Mouse (Mus musculus) hindbrain, embryonic 15.5 days (tissue): Measurements from ENCODE around the gene Cttnbp2nl. TPM values are rescaled to one million over a fixed set of nuclear protein-coding genes. Genes with fewer than 3 reads are reported as not detected.

ENCODE experiments used
- ATAC-seq: fragments of 200-750 bp; cut with Nextera tagmentation; 2 replicates; pipeline ENCODE4 v1.8.0; 2017; ENCODE audit warnings: low read depth, moderate number of reproducible peaks, moderate TSS enrichment; ENCODE audit not compliant: low FRiP score
- H3K27ac ChIP-seq: fragments of 300-500 bp; sonication (generic); replicated peaks from 2 replicates; pipeline ENCODE4 v1.5.1; 2015; ENCODE audit warnings: mild to moderate bottlenecking, inconsistent platforms
- H3K27me3 ChIP-seq: fragments of 300-500 bp; sonication (generic); 2 replicates; pipeline ENCODE4 v1.6.1; 2015; ENCODE audit warnings: control low read depth, inconsistent platforms
- H3K36me3 ChIP-seq: fragments of 300-500 bp; sonication (generic); 2 replicates; pipeline ENCODE4 v1.6.1; 2015; ENCODE audit warnings: control low read depth, inconsistent platforms
- H3K4me1 ChIP-seq: fragments of 300-500 bp; sonication (generic); replicated peaks from 2 replicates; pipeline ENCODE4 v1.6.1; 2015; ENCODE audit warnings: control low read depth, inconsistent platforms
- H3K4me2 ChIP-seq: fragments of 300-500 bp; sonication (generic); 2 replicates; pipeline ENCODE4 v1.6.1; 2015; ENCODE audit warnings: moderate library complexity, mild to moderate bottlenecking, inconsistent platforms
- H3K4me3 ChIP-seq: fragments of 300-500 bp; sonication (generic); 2 replicates; pipeline ENCODE4 v1.5.1; 2015; ENCODE audit warnings: mild to moderate bottlenecking, inconsistent platforms
- H3K9ac ChIP-seq: fragments of 300-500 bp; sonication (generic); 2 replicates; pipeline ENCODE4 v1.6.1; 2015; ENCODE audit warnings: inconsistent platforms
- H3K9me3 ChIP-seq: fragments of 300-500 bp; sonication (generic); 2 replicates; pipeline ENCODE4 v1.6.1; 2016; ENCODE audit warnings: control low read depth, inconsistent platforms
- WGBS: fragments of 180-500 bp; shearing (Covaris S2); methylation state at CpG from one replicate; pipeline ENCODE4 v1.1.7; 2015; 5-methylcytosine and 5-hydroxymethylcytosine counted together
- polyA plus RNA-seq: library from polyadenylated mRNA; unstranded; fragments of >200 nt; fragmentation: Nextera tagmentation; extraction: Ambion mirVana; gene quantifications from 2 replicates; pipeline ENCODE4 v1.2.1, GENCODE M21; 2015

Gene Cttnbp2nl
- polyA plus RNA-seq, 1 experiment from 2014 or later, result 47.4 TPM

- Histone ChIP-seq H3K9me3 (no peaks in the 10 kb centered on the region), H3K4me3 (no peak overlapping the region), H3K27ac (no peak overlapping the region), H3K36me3 (peaks cover 59% of the 10 kb centered on the region), H3K27me3 (no peaks in the 10 kb centered on the region), H3K9ac (no peak overlapping the region), H3K4me1 (peaks cover 3% of the 10 kb centered on the region; the same call in 1 of the 2 replicates), H3K4me2 (no peak overlapping the region)
- no peak for ATAC-seq
- 86% methylated on average over 10 of the region's 10 CpGs for WGBS
Observed at GRCm38 (mm10) chr3:105036281-105036847, 16.6 kb downstream of the Cttnbp2nl start.

GRCm38 (mm10) chr3:105023371-105024005 is 29.5 kb downstream of the Cttnbp2nl start:
- Histone ChIP-seq H3K4me3 (no peak overlapping the region), H3K36me3 (peaks cover 10% of the 10 kb centered on the region; the same call in 1 of the 2 replicates), H3K9me3 (no peaks in the 10 kb centered on the region), H3K27me3 (no peaks in the 10 kb centered on the region), H3K9ac (no peak overlapping the region), H3K4me1 (no peaks in the 10 kb centered on the region), H3K27ac (0 out of 2 replicates have a peak overlapping the region, but pooled peaks have one; percentile 11), H3K4me2 (no peak overlapping the region)
- 86% methylated on average over 10 of the region's 10 CpGs for WGBS
- no peak for ATAC-seq

GRCm38 (mm10) chr3:105019826-105020692 is 32.9 kb downstream of the Cttnbp2nl start:
- WGBS, result 58% methylated on average over 12 of the region's 12 CpGs
- peaks cover 6% of the 10 kb centered on the region; the same call in 1 of the 2 replicates for H3K4me1 ChIP-seq

GRCm38 (mm10) chr3:105018783-105019105 is 34.2 kb downstream of the Cttnbp2nl start:
- H3K4me1 ChIP-seq, result peaks cover 6% of the 10 kb centered on the region; the same call in 1 of the 2 replicates
- no peak for ATAC-seq
- no peak overlapping the region for H3K4me3 ChIP-seq
- 94% methylated on average over 6 of the region's 6 CpGs for WGBS
- H3K27me3 ChIP-seq, result no peaks in the 10 kb centered on the region
- H3K9ac ChIP-seq, result no peak overlapping the region
- H3K27ac ChIP-seq, result peak overlapping the region; percentile 42; the same call in 1 of the 2 replicates
- H3K36me3 ChIP-seq, result no peaks in the 10 kb centered on the region
- H3K9me3 ChIP-seq, result no peaks in the 10 kb centered on the region
- H3K4me2 ChIP-seq, result no peak overlapping the region

More at GRCm38 (mm10) chr3:105019826-105020692, 32.9 kb downstream of the Cttnbp2nl start:
- Histone ChIP-seq H3K27ac (0 out of 2 replicates have a peak overlapping the region, but pooled peaks have one; percentile 12), H3K9ac (no peak overlapping the region), H3K9me3 (no peaks in the 10 kb centered on the region), H3K4me2 (no peak overlapping the region), H3K4me3 (no peak overlapping the region), H3K36me3 (no peaks in the 10 kb centered on the region), H3K27me3 (no peaks in the 10 kb centered on the region)
- no peak for ATAC-seq

- no peak for ATAC-seq
- Histone ChIP-seq H3K36me3 (no peaks in the 10 kb centered on the region), H3K9ac (no peak overlapping the region), H3K9me3 (no peaks in the 10 kb centered on the region), H3K4me1 (peaks cover 6% of the 10 kb centered on the region; the same call in 1 of the 2 replicates), H3K27me3 (no peaks in the 10 kb centered on the region), H3K4me2 (no peak overlapping the region), H3K27ac (peak overlapping the region; percentile 42; the same call in 1 of the 2 replicates), H3K4me3 (no peak overlapping the region)
- 92% methylated on average over 10 of the region's 10 CpGs for WGBS
Observed at GRCm38 (mm10) chr3:105018085-105018782, 34.7 kb downstream of the Cttnbp2nl start.

- Histone ChIP-seq H3K4me3 (no peak overlapping the region), H3K9me3 (no peaks in the 10 kb centered on the region), H3K27ac (0 out of 2 replicates have a peak overlapping the region, but pooled peaks have one; percentile 5), H3K27me3 (no peaks in the 10 kb centered on the region), H3K9ac (no peak overlapping the region), H3K4me1 (peaks cover 6% of the 10 kb centered on the region; the same call in 1 of the 2 replicates), H3K4me2 (no peak overlapping the region), H3K36me3 (no peaks in the 10 kb centered on the region)
- ATAC-seq, result no peak
- 90% methylated on average over 8 of the region's 8 CpGs for WGBS
Observed at GRCm38 (mm10) chr3:105017314-105017713, 35.6 kb downstream of the Cttnbp2nl start.

- H3K27me3 ChIP-seq, result no peaks in the 10 kb centered on the region
- H3K4me2 ChIP-seq, result no peak overlapping the region
- no peak overlapping the region for H3K4me3 ChIP-seq
- 0 out of 2 replicates have a peak, but pooled peaks have one; percentile 28 for ATAC-seq
- H3K27ac ChIP-seq, result 0 out of 2 replicates have a peak overlapping the region, but pooled peaks have one; percentile 20
- no peak overlapping the region for H3K9ac ChIP-seq
- peaks cover 3% of the 10 kb centered on the region for H3K36me3 ChIP-seq
- H3K4me1 ChIP-seq, result peaks cover 6% of the 10 kb centered on the region; the same call in 1 of the 2 replicates
- no peaks in the 10 kb centered on the region for H3K9me3 ChIP-seq
- WGBS, result 76% methylated on average over 7 of the region's 7 CpGs
Observed at GRCm38 (mm10) chr3:105016204-105016603, 36.7 kb downstream of the Cttnbp2nl start.

GRCm38 (mm10) chr3:105014908-105015307 is 38.0 kb downstream of the Cttnbp2nl start:
- H3K36me3 ChIP-seq, result peaks cover 16% of the 10 kb centered on the region
- H3K4me1 ChIP-seq, result peaks cover 6% of the 10 kb centered on the region; the same call in 1 of the 2 replicates
- H3K4me3 ChIP-seq, result no peak overlapping the region
- H3K27me3 ChIP-seq, result no peaks in the 10 kb centered on the region
- no peak overlapping the region for H3K4me2 ChIP-seq
- no peak overlapping the region for H3K9ac ChIP-seq
- WGBS, result 87% methylated on average over 2 of the region's 2 CpGs
- no peaks in the 10 kb centered on the region for H3K9me3 ChIP-seq
- no peak for ATAC-seq
- H3K27ac ChIP-seq, result no peak overlapping the region

GRCm38 (mm10) chr3:105012696-105013313 is 40.1 kb downstream of the Cttnbp2nl start:
- no peaks in the 10 kb centered on the region for H3K9me3 ChIP-seq
- H3K4me1 ChIP-seq, result peaks cover 6% of the 10 kb centered on the region; the same call in 1 of the 2 replicates
- H3K4me3 ChIP-seq, result no peak overlapping the region
- no peak overlapping the region for H3K4me2 ChIP-seq
- 93% methylated on average over 7 of the region's 7 CpGs for WGBS
- ATAC-seq, result no peak
- H3K27me3 ChIP-seq, result no peaks in the 10 kb centered on the region
- H3K36me3 ChIP-seq, result peaks cover 34% of the 10 kb centered on the region
- H3K9ac ChIP-seq, result no peak overlapping the region
- no peak overlapping the region for H3K27ac ChIP-seq

- Histone ChIP-seq H3K4me3 (no peak overlapping the region), H3K27ac (no peak overlapping the region), H3K36me3 (peaks cover 43% of the 10 kb centered on the region), H3K9ac (no peak overlapping the region), H3K9me3 (no peaks in the 10 kb centered on the region), H3K4me1 (peaks cover 5% of the 10 kb centered on the region; the same call in 1 of the 2 replicates), H3K27me3 (no peaks in the 10 kb centered on the region), H3K4me2 (no peak overlapping the region)
- ATAC-seq, result no peak
- WGBS, result 93% methylated on average over 5 of the region's 5 CpGs
Observed at GRCm38 (mm10) chr3:105011883-105012282, 41.1 kb downstream of the Cttnbp2nl start.
